20 mouse cellular contexts compared by ENCODE assay signal in the genomic region with DNA sequence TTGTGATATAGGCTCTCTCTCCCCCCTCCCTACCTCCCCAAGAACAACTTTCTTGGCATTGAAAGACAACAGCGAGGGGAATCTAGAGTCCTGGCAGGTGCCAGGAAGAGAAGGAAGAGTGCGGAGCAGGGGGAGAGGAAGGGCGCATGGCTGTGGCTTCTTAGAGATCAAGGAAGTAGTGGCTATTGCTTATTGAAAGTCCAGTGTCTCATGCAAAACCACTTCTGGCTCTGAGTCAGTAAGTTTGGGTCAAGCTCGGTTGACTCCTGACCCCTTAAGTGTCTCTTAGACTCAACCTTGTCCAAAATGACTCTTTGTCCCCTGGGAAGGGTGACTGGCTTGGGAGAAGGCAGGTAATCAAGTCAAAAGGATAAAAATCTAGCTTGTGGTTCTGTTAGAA.
DNase-seq lines count a peak whose midpoint lies in the region; ATAC-seq and TF ChIP-seq lines count a peak whose summit lies in the region.
"Had no signal": no experiment of that assay in that cellular context is flagged by ENCODE, and none has a peak within 500 bp of the region (broad histone marks: within the 10 kb centered on the region; RNA-seq: fewer than 3 reads in every experiment).

No protein-coding gene starts in this region.

- no peak overlapping the region for H3K4me3 ChIP-seq in forebrain, embryonic 15.5 days
- H3K4me3 ChIP-seq in forebrain, embryonic 10.5 days = no peak overlapping the region
- H3K4me3 ChIP-seq in forebrain, postnatal 0 days (ENCODE audit: low read depth, low read length) = no peak overlapping the region
- H3K4me3 ChIP-seq in forebrain, embryonic 14.5 days (ENCODE audit: low read depth, low read length) = no peak overlapping the region
- H3K4me3 ChIP-seq: embryonic facial prominence, embryonic 10.5 days; embryonic facial prominence, embryonic 12.5 days had no signal

- no peaks in the 10 kb centered on the region for H3K9me3 ChIP-seq in forebrain, embryonic 15.5 days
- no peaks in the 10 kb centered on the region for H3K9me3 ChIP-seq in forebrain, embryonic 10.5 days
- H3K9me3 ChIP-seq in forebrain, postnatal 0 days (ENCODE audit: low read length) = no peaks in the 10 kb centered on the region
- H3K9me3 ChIP-seq in forebrain, embryonic 14.5 days (replicated peaks; ENCODE audit: control insufficient read depth, low read length) = no peaks in the 10 kb centered on the region
- H3K9me3 ChIP-seq: embryonic facial prominence, embryonic 10.5 days; embryonic facial prominence, embryonic 12.5 days had no signal

- H3K27me3 ChIP-seq in forebrain, embryonic 15.5 days = no peaks in the 10 kb centered on the region
- no peaks in the 10 kb centered on the region for H3K27me3 ChIP-seq in forebrain, embryonic 10.5 days (ENCODE audit: poor library complexity, severe bottlenecking)
- no peaks in the 10 kb centered on the region for H3K27me3 ChIP-seq in forebrain, postnatal 0 days (ENCODE audit: insufficient read depth, low read length)
- H3K27me3 ChIP-seq in forebrain, embryonic 14.5 days (replicated peaks; ENCODE audit: control insufficient read depth, insufficient read depth, low read length) = no peaks in the 10 kb centered on the region
- H3K27me3 ChIP-seq: embryonic facial prominence, embryonic 12.5 days; Patski had no signal

- no peaks in the 10 kb centered on the region for H3K36me3 ChIP-seq in forebrain, embryonic 15.5 days
- H3K36me3 ChIP-seq in forebrain, embryonic 10.5 days (replicated peaks) = no peaks in the 10 kb centered on the region
- no peaks in the 10 kb centered on the region for H3K36me3 ChIP-seq in forebrain, postnatal 0 days (ENCODE audit: insufficient read depth)
- H3K36me3 ChIP-seq in forebrain, embryonic 14.5 days (ENCODE audit: control insufficient read depth, insufficient read depth, low read length) = no peaks in the 10 kb centered on the region
- H3K36me3 ChIP-seq: embryonic facial prominence, embryonic 10.5 days; embryonic facial prominence, embryonic 12.5 days; G1E had no signal

- no peak overlapping the region for H3K9ac ChIP-seq in forebrain, embryonic 15.5 days (replicated peaks)
- H3K9ac ChIP-seq in forebrain, postnatal 0 days = no peak overlapping the region
- H3K9ac ChIP-seq in forebrain, embryonic 14.5 days (ENCODE audit: low read length) = no peak overlapping the region
- H3K9ac ChIP-seq: embryonic facial prominence, embryonic 12.5 days had no signal

- peak overlapping the region; percentile 54; the same call in 1 of the 2 replicates for H3K27ac ChIP-seq in forebrain, embryonic 15.5 days (replicated peaks)
- no peak overlapping the region for H3K27ac ChIP-seq in forebrain, embryonic 10.5 days
- peak overlapping the region; percentile 57 for H3K27ac ChIP-seq in forebrain, postnatal 0 days (ENCODE audit: low read depth, low read length)
- no peak overlapping the region for H3K27ac ChIP-seq in forebrain, embryonic 14.5 days (ENCODE audit: low read depth, low read length)
- H3K27ac ChIP-seq: embryonic facial prominence, embryonic 10.5 days; embryonic facial prominence, embryonic 12.5 days had no signal

- peaks cover 21% of the 10 kb centered on the region for H3K4me1 ChIP-seq in forebrain, embryonic 15.5 days
- H3K4me1 ChIP-seq in forebrain, embryonic 10.5 days = 0 out of 2 replicates have a peak, but pooled peaks cover 3% of the 10 kb centered on the region
- no peaks in the 10 kb centered on the region; the same call in 1 of the 2 replicates for H3K4me1 ChIP-seq in forebrain, postnatal 0 days (ENCODE audit: insufficient read depth)
- peaks cover 4% of the 10 kb centered on the region for H3K4me1 ChIP-seq in forebrain, embryonic 14.5 days (ENCODE audit: control insufficient read depth, insufficient read depth, low read length)
- H3K4me1 ChIP-seq: embryonic facial prominence, embryonic 10.5 days; embryonic facial prominence, embryonic 12.5 days had no signal

- WGBS in forebrain, embryonic 15.5 days = 86% methylated on average over 4 of the region's 4 CpGs
- 92% methylated on average over 4 of the region's 4 CpGs for WGBS in forebrain, embryonic 10.5 days
- 85% methylated on average over 4 of the region's 4 CpGs for WGBS in forebrain, postnatal 0 days
- WGBS in forebrain, embryonic 14.5 days = 91% methylated on average over 4 of the region's 4 CpGs

- no peak overlapping the region for H3K4me2 ChIP-seq in forebrain, embryonic 15.5 days (replicated peaks)
- no peak overlapping the region for H3K4me2 ChIP-seq in forebrain, postnatal 0 days (ENCODE audit: low read depth)
- H3K4me2 ChIP-seq in forebrain, embryonic 14.5 days (ENCODE audit: low read length) = no peak overlapping the region
- H3K4me2 ChIP-seq: embryonic facial prominence, embryonic 12.5 days had no signal

- no peak for ATAC-seq in forebrain, embryonic 15.5 days (replicated peaks)
- ATAC-seq in forebrain, postnatal 0 days = no peak
- no peak for ATAC-seq in forebrain, embryonic 14.5 days
- ATAC-seq: activated CD4-positive, CD25-positive, alpha-beta regulatory T cell, adult 4 months; CD4-positive, CD25-positive, alpha-beta regulatory T cell, adult 4 months; Patski had no signal

- no peak for TF ChIP-seq CTCF in forebrain, postnatal 0 days (IDR thresholded peaks at IDR 0.05; ENCODE audit: low read depth)

- no peak for DNase-seq in forebrain, embryonic 10.5 days (ENCODE audit: extremely low spot score, low spot score)
- DNase-seq in forebrain, postnatal 0 days = no peak
- no peak for DNase-seq in forebrain, embryonic 14.5 days (ENCODE audit: low spot score)
- DNase-seq in 416B (ENCODE audit: low read depth) = peak; percentile 88
- no peak for DNase-seq in testis, postnatal 10 days (ENCODE audit: low spot score)
- DNase-seq: adrenal gland, adult 8-10 months; adrenal gland, postnatal 36 days; B cell, adult 2 months; cerebellum, adult 11-12 months; cerebellum, adult 2 months; cerebellum, adult 9-10 months; cerebellum, postnatal 10 days; cerebellum, postnatal 25 days had no signal

Comparison
In these comparisons a context has a peak if more than half of its experiments do, and no peak if none do; other contexts are left out.
1. H3K27ac ChIP-seq: peak in forebrain, embryonic 15.5 days (single experiment) and forebrain, postnatal 0 days (single experiment); none in forebrain, embryonic 10.5 days (single experiment) and forebrain, embryonic 14.5 days (single experiment).